In genomic region chr3:95284501-95285281, GRCm38 (mm10) we compare ENCODE assay signal across 9 mouse cellular contexts. TPM values are rescaled to one million over a fixed set of nuclear protein-coding genes. Genes with fewer than 3 reads are reported as not detected.
DNase-seq lines count a peak whose midpoint lies in the region; ATAC-seq lines count a peak whose summit lies in the region.
"Had no signal": no experiment of that assay in that cellular context is flagged by ENCODE, and none has a peak within 500 bp of the region (broad histone marks: within the 10 kb centered on the region; RNA-seq: fewer than 3 reads in every experiment).

No protein-coding gene starts in this region.

- peaks cover 34% of the 10 kb centered on the region for H3K4me1 ChIP-seq in hindbrain, embryonic 10.5 days (replicated peaks)
- H3K4me1 ChIP-seq in hindbrain, embryonic 11.5 days (replicated peaks; ENCODE audit: control insufficient read depth, insufficient read depth, low read length) = no peaks in the 10 kb centered on the region; the same call in 1 of the 2 replicates
- peaks cover 37% of the 10 kb centered on the region for H3K4me1 ChIP-seq in hindbrain, embryonic 13.5 days (replicated peaks)
- H3K4me1 ChIP-seq in midbrain, embryonic 12.5 days = peaks cover 20% of the 10 kb centered on the region

- peak overlapping the region; percentile 78; the same call in 1 of the 2 replicates for H3K4me3 ChIP-seq in hindbrain, embryonic 10.5 days
- no peak overlapping the region for H3K4me3 ChIP-seq in hindbrain, embryonic 11.5 days (ENCODE audit: low read depth, low read length)
- peak overlapping the region; percentile 73 for H3K4me3 ChIP-seq in hindbrain, embryonic 13.5 days
- no peak overlapping the region; the same call in 1 of the 2 replicates for H3K4me3 ChIP-seq in midbrain, embryonic 12.5 days

- peaks cover 27% of the 10 kb centered on the region for H3K36me3 ChIP-seq in hindbrain, embryonic 10.5 days
- no peaks in the 10 kb centered on the region for H3K36me3 ChIP-seq in hindbrain, embryonic 11.5 days (ENCODE audit: control insufficient read depth, insufficient read depth, low read length)
- peaks cover 20% of the 10 kb centered on the region for H3K36me3 ChIP-seq in hindbrain, embryonic 13.5 days
- H3K36me3 ChIP-seq in midbrain, embryonic 12.5 days = peaks cover 18% of the 10 kb centered on the region

- no peak for ATAC-seq in hindbrain, embryonic 11.5 days (ENCODE audit: low FRiP score)
- no peak for ATAC-seq in hindbrain, embryonic 13.5 days (ENCODE audit: low FRiP score)
- no peak for ATAC-seq in midbrain, embryonic 12.5 days (ENCODE audit: low FRiP score, low read depth)
- no peak for ATAC-seq in inflammation-experienced regulatory T-cells, adult 6 months
- no peak for ATAC-seq in erythroid progenitor cell, adult 5-6 weeks (replicated peaks; ENCODE audit: low FRiP score, poor library complexity, severe bottlenecking)
- ATAC-seq: Patski had no signal

- H3K27ac ChIP-seq in hindbrain, embryonic 10.5 days = no peak overlapping the region
- H3K27ac ChIP-seq in hindbrain, embryonic 11.5 days (ENCODE audit: low read depth, low read length) = no peak overlapping the region
- H3K27ac ChIP-seq in hindbrain, embryonic 13.5 days = no peak overlapping the region
- no peak overlapping the region for H3K27ac ChIP-seq in midbrain, embryonic 12.5 days (replicated peaks)

- no peak overlapping the region for H3K4me2 ChIP-seq in hindbrain, embryonic 11.5 days (replicated peaks; ENCODE audit: low read depth, low read length)
- H3K4me2 ChIP-seq in hindbrain, embryonic 13.5 days = peak overlapping the region; percentile 85
- peak overlapping the region; percentile 76 for H3K4me2 ChIP-seq in midbrain, embryonic 12.5 days (replicated peaks)

- no peak for DNase-seq in hindbrain, embryonic 10.5 days (ENCODE audit: low spot score)
- no peak for DNase-seq in hindbrain, embryonic 11.5 days (ENCODE audit: low spot score)
- DNase-seq in adrenal gland, postnatal 36 days = peak; percentile 68 to 73
- DNase-seq in thymus, postnatal 36 days = no peak

- no peaks in the 10 kb centered on the region for H3K27me3 ChIP-seq in hindbrain, embryonic 10.5 days (ENCODE audit: insufficient read depth, poor library complexity, severe bottlenecking)
- no peaks in the 10 kb centered on the region for H3K27me3 ChIP-seq in hindbrain, embryonic 11.5 days (ENCODE audit: control insufficient read depth, insufficient read depth, low read length)
- H3K27me3 ChIP-seq in hindbrain, embryonic 13.5 days = no peaks in the 10 kb centered on the region
- H3K27me3 ChIP-seq in midbrain, embryonic 12.5 days = no peaks in the 10 kb centered on the region
- H3K27me3 ChIP-seq: Patski had no signal

- H3K9ac ChIP-seq in hindbrain, embryonic 11.5 days (ENCODE audit: low read depth, low read length) = no peak overlapping the region
- peak overlapping the region; percentile 89; the same call in 1 of the 2 replicates for H3K9ac ChIP-seq in hindbrain, embryonic 13.5 days
- H3K9ac ChIP-seq in midbrain, embryonic 12.5 days (replicated peaks) = no peak overlapping the region

- 90% methylated on average over 12 of the region's 12 CpGs for WGBS in hindbrain, embryonic 10.5 days
- 89% methylated on average over 12 of the region's 12 CpGs for WGBS in hindbrain, embryonic 11.5 days
- WGBS in hindbrain, embryonic 13.5 days = 91% methylated on average over 12 of the region's 12 CpGs
- WGBS in midbrain, embryonic 12.5 days = 90% methylated on average over 12 of the region's 12 CpGs

- H3K9me3 ChIP-seq in hindbrain, embryonic 10.5 days = no peaks in the 10 kb centered on the region
- H3K9me3 ChIP-seq in hindbrain, embryonic 11.5 days (ENCODE audit: control insufficient read depth, low read length) = no peaks in the 10 kb centered on the region
- no peaks in the 10 kb centered on the region for H3K9me3 ChIP-seq in hindbrain, embryonic 13.5 days
- no peaks in the 10 kb centered on the region for H3K9me3 ChIP-seq in midbrain, embryonic 12.5 days

RNA-seq across cellular contexts. Expression of gene Prune1, which starts 2.8 kb away (rescaled TPM):
- 28.2 and 28.6 TPM in 2 replicates for polyA plus RNA-seq in hindbrain, embryonic 10.5 days (2016; fragmentation: Nextera tagmentation; extraction: Ambion mirVana)
- polyA plus RNA-seq in hindbrain, embryonic 11.5 days (2014; fragmentation: Nextera tagmentation; extraction: Ambion mirVana) = 31.0 and 31.3 TPM in 2 replicates
- 10 to 100 TPM; 25.1 to 33.3 TPM for total RNA-seq in adrenal gland, postnatal 36 days (2021)
- polyA plus RNA-seq in hindbrain, embryonic 13.5 days (2015; fragmentation: Nextera tagmentation; extraction: Ambion mirVana) = 50.3 and 51.8 TPM in 2 replicates
- 33.1 and 35.7 TPM in 2 replicates for polyA plus RNA-seq in midbrain, embryonic 12.5 days (2016; fragmentation: Nextera tagmentation; extraction: Ambion mirVana)
- 10 to 100 TPM in 1 of 3 experiments, 1 to 10 TPM in 2; 7.5 to 11.0 (median 8.8) TPM for polyA plus RNA-seq in inflammation-experienced regulatory T-cells, adult 6 months (2017; shearing (Covaris generic))
- 5.9 and 7.6 TPM in 2 replicates for total RNA-seq in erythroid progenitor cell, adult 5-6 weeks (2015; ENCODE audit: low replicate concordance)
- total RNA-seq in erythroid progenitor cell, adult 5-6 weeks (2017; ENCODE audit: low replicate concordance) = 7.2 and 8.4 TPM in 2 replicates

RNA-seq across cellular contexts. Expression of gene Mindy1, which starts 3.5 kb away (rescaled TPM):
- polyA plus RNA-seq in hindbrain, embryonic 10.5 days (2016; fragmentation: Nextera tagmentation; extraction: Ambion mirVana) = 33.9 and 44.1 TPM in 2 replicates
- polyA plus RNA-seq in hindbrain, embryonic 11.5 days (2014; fragmentation: Nextera tagmentation; extraction: Ambion mirVana) = 42.2 and 46.5 TPM in 2 replicates
- total RNA-seq in adrenal gland, postnatal 36 days (2021) = 100 to 1,000 TPM; 120 to 147 TPM
- polyA plus RNA-seq in hindbrain, embryonic 13.5 days (2015; fragmentation: Nextera tagmentation; extraction: Ambion mirVana) = 42.2 and 43.0 TPM in 2 replicates
- polyA plus RNA-seq in midbrain, embryonic 12.5 days (2016; fragmentation: Nextera tagmentation; extraction: Ambion mirVana) = 46.6 and 47.6 TPM in 2 replicates
- polyA plus RNA-seq in inflammation-experienced regulatory T-cells, adult 6 months (2017; shearing (Covaris generic)) = 10 to 100 TPM; 17.8 to 18.5 (median 18.3) TPM
- total RNA-seq in erythroid progenitor cell, adult 5-6 weeks (2015; ENCODE audit: low replicate concordance) = 27.8 and 38.6 TPM in 2 replicates
- 19.0 and 36.1 TPM in 2 replicates for total RNA-seq in erythroid progenitor cell, adult 5-6 weeks (2017; ENCODE audit: low replicate concordance)

RNA-seq across cellular contexts. Expression of gene Anxa9, which starts 22.3 kb away (rescaled TPM):
- 2.0 and 2.1 TPM in 2 replicates for polyA plus RNA-seq in hindbrain, embryonic 10.5 days (2016; fragmentation: Nextera tagmentation; extraction: Ambion mirVana)
- polyA plus RNA-seq in hindbrain, embryonic 11.5 days (2014; fragmentation: Nextera tagmentation; extraction: Ambion mirVana) = 1.6 and 2.1 TPM in 2 replicates
- total RNA-seq in adrenal gland, postnatal 36 days (2021) = 1 to 10 TPM; 1.1 to 3.3 TPM
- polyA plus RNA-seq in hindbrain, embryonic 13.5 days (2015; fragmentation: Nextera tagmentation; extraction: Ambion mirVana) = 0.31 and 0.38 TPM in 2 replicates
- polyA plus RNA-seq in midbrain, embryonic 12.5 days (2016; fragmentation: Nextera tagmentation; extraction: Ambion mirVana) = 1.0 and 1.1 TPM in 2 replicates
- under 1 TPM; 0.64 to 0.92 (median 0.91) TPM for polyA plus RNA-seq in inflammation-experienced regulatory T-cells, adult 6 months (2017; shearing (Covaris generic))
- 0.84 and 1.1 TPM in 2 replicates for total RNA-seq in erythroid progenitor cell, adult 5-6 weeks (2015; ENCODE audit: low replicate concordance)
- not detected in 2 replicates for total RNA-seq in erythroid progenitor cell, adult 5-6 weeks (2017; ENCODE audit: low replicate concordance)

RNA-seq across cellular contexts. Expression of gene Cers2, which starts 29.9 kb away (rescaled TPM):
- polyA plus RNA-seq in hindbrain, embryonic 10.5 days (2016; fragmentation: Nextera tagmentation; extraction: Ambion mirVana) = 116 and 123 TPM in 2 replicates
- polyA plus RNA-seq in hindbrain, embryonic 11.5 days (2014; fragmentation: Nextera tagmentation; extraction: Ambion mirVana) = 101 and 105 TPM in 2 replicates
- 100 to 1,000 TPM; 239 to 254 TPM for total RNA-seq in adrenal gland, postnatal 36 days (2021)
- 91.8 and 93.7 TPM in 2 replicates for polyA plus RNA-seq in hindbrain, embryonic 13.5 days (2015; fragmentation: Nextera tagmentation; extraction: Ambion mirVana)
- polyA plus RNA-seq in midbrain, embryonic 12.5 days (2016; fragmentation: Nextera tagmentation; extraction: Ambion mirVana) = 101 and 109 TPM in 2 replicates
- polyA plus RNA-seq in inflammation-experienced regulatory T-cells, adult 6 months (2017; shearing (Covaris generic)) = 100 to 1,000 TPM; 151 to 215 (median 154) TPM
- total RNA-seq in erythroid progenitor cell, adult 5-6 weeks (2015; ENCODE audit: low replicate concordance) = 72.1 and 81.3 TPM in 2 replicates
- total RNA-seq in erythroid progenitor cell, adult 5-6 weeks (2017; ENCODE audit: low replicate concordance) = 35.4 and 49.5 TPM in 2 replicates

RNA-seq across cellular contexts. Expression of gene Bnipl, which starts 33.7 kb away (rescaled TPM):
- 0.60 and 0.63 TPM in 2 replicates for polyA plus RNA-seq in hindbrain, embryonic 10.5 days (2016; fragmentation: Nextera tagmentation; extraction: Ambion mirVana)
- polyA plus RNA-seq in hindbrain, embryonic 11.5 days (2014; fragmentation: Nextera tagmentation; extraction: Ambion mirVana) = 0.61 and 0.73 TPM in 2 replicates
- total RNA-seq in adrenal gland, postnatal 36 days (2021) = under 1 TPM in 1 of 2 experiments, not detected in 1; 0.89 TPM
- polyA plus RNA-seq in hindbrain, embryonic 13.5 days (2015; fragmentation: Nextera tagmentation; extraction: Ambion mirVana) = 0.13 and 0.25 TPM in 2 replicates
- 0.33 and 0.38 TPM in 2 replicates for polyA plus RNA-seq in midbrain, embryonic 12.5 days (2016; fragmentation: Nextera tagmentation; extraction: Ambion mirVana)
- polyA plus RNA-seq in inflammation-experienced regulatory T-cells, adult 6 months (2017; shearing (Covaris generic)) = under 1 TPM in 1 of 3 experiments, not detected in 2; 0.52 TPM
- total RNA-seq in erythroid progenitor cell, adult 5-6 weeks (2015; ENCODE audit: low replicate concordance) = not detected in 2 replicates
- not detected in 2 replicates for total RNA-seq in erythroid progenitor cell, adult 5-6 weeks (2017; ENCODE audit: low replicate concordance)

Comparison
In these comparisons a context has a peak if more than half of its experiments do, and no peak if none do; other contexts are left out.
1. H3K4me3 ChIP-seq: peak in hindbrain, embryonic 10.5 days (single experiment) and hindbrain, embryonic 13.5 days (single experiment); none in hindbrain, embryonic 11.5 days (single experiment) and midbrain, embryonic 12.5 days (single experiment).
2. DNase-seq: peak in adrenal gland, postnatal 36 days (2 of 2); none in hindbrain, embryonic 10.5 days (single experiment), hindbrain, embryonic 11.5 days (single experiment) and thymus, postnatal 36 days (0 of 2).